Mouse (Mus musculus): Measurements from ENCODE around the gene Tpm3. TPM values are rescaled to one million over a fixed set of nuclear protein-coding genes. Genes with fewer than 3 reads are reported as not detected.
"Not testable (repeated sequence)": the region's sequence is repeated elsewhere in the genome, so short reads cannot be mapped to it uniquely, and the experiment has no call there.

The Tpm3 gene
- polyA plus RNA-seq, 1 experiment from 2014 or later = 509 TPM

GRCm38 (mm10) chr3:90115526-90115925 lies 43.1 kb downstream of the Tpm3 start:
- no peak for ATAC-seq (ENCODE audit: insufficient read depth, low FRiP score, low TSS enrichment)
- 85% methylated on average over 3 of the region's 3 CpGs for WGBS
- Histone ChIP-seq H3K9me3 (ENCODE audit: control insufficient read depth, low read length) (no peaks in the 10 kb centered on the region), H3K27me3 (ENCODE audit: control insufficient read depth, insufficient read depth, low read length) (no peaks in the 10 kb centered on the region), H3K4me3 (ENCODE audit: low read depth, low read length) (no peak overlapping the region), H3K36me3 (ENCODE audit: control insufficient read depth, insufficient read depth, low read length) (no peaks in the 10 kb centered on the region), H3K27ac (ENCODE audit: low read depth, low read length) (no peak overlapping the region), H3K4me1 (ENCODE audit: control insufficient read depth, insufficient read depth, low read length) (no peaks in the 10 kb centered on the region), H3K4me2 (ENCODE audit: low read depth) (no peak overlapping the region), H3K9ac (ENCODE audit: low read length) (no peak overlapping the region)
- no peak for DNase-seq (ENCODE audit: low spot score)

GRCm38 (mm10) chr3:90118132-90118790 lies 45.8 kb downstream of the Tpm3 start:
- no peaks in the 10 kb centered on the region for H3K27me3 ChIP-seq (ENCODE audit: control insufficient read depth, insufficient read depth, low read length)
- ATAC-seq (ENCODE audit: insufficient read depth, low FRiP score, low TSS enrichment) (no peak), DNase-seq (ENCODE audit: low spot score) (no peak)
- 91% methylated on average over 13 of the region's 13 CpGs for WGBS
- H3K9me3 ChIP-seq (ENCODE audit: control insufficient read depth, low read length) = no peaks in the 10 kb centered on the region
- H3K4me3 ChIP-seq (ENCODE audit: low read depth, low read length) = no peak overlapping the region
- no peak overlapping the region for H3K27ac ChIP-seq (ENCODE audit: low read depth, low read length)
- no peak overlapping the region for H3K4me2 ChIP-seq (ENCODE audit: low read depth)
- no peak overlapping the region for H3K9ac ChIP-seq (ENCODE audit: low read length)
- H3K4me1 ChIP-seq (ENCODE audit: control insufficient read depth, insufficient read depth, low read length) = no peaks in the 10 kb centered on the region
- no peaks in the 10 kb centered on the region for H3K36me3 ChIP-seq (ENCODE audit: control insufficient read depth, insufficient read depth, low read length)

- H3K27me3 ChIP-seq (ENCODE audit: control insufficient read depth, insufficient read depth, low read length); ATAC-seq (ENCODE audit: insufficient read depth, low FRiP score, low TSS enrichment); H3K36me3 ChIP-seq (ENCODE audit: control insufficient read depth, insufficient read depth, low read length); H3K27ac ChIP-seq (ENCODE audit: low read depth, low read length); H3K4me3 ChIP-seq (ENCODE audit: low read depth, low read length); H3K4me2 ChIP-seq (ENCODE audit: low read depth); H3K4me1 ChIP-seq (ENCODE audit: control insufficient read depth, insufficient read depth, low read length); H3K9me3 ChIP-seq (ENCODE audit: control insufficient read depth, low read length); H3K9ac ChIP-seq (ENCODE audit: low read length); DNase-seq (ENCODE audit: low spot score): not testable (repeated sequence)
- WGBS = 88% methylated on average over 5 of the region's 5 CpGs
Measured at GRCm38 (mm10) chr3:90122036-90122435, 49.6 kb downstream of the Tpm3 start.

GRCm38 (mm10) chr3:90125710-90126109 lies 53.3 kb downstream of the Tpm3 start:
- no peak overlapping the region for H3K4me2 ChIP-seq (ENCODE audit: low read depth)
- no peaks in the 10 kb centered on the region for H3K9me3 ChIP-seq (ENCODE audit: control insufficient read depth, low read length)
- H3K27ac ChIP-seq (ENCODE audit: low read depth, low read length) = no peak overlapping the region
- no peaks in the 10 kb centered on the region for H3K4me1 ChIP-seq (ENCODE audit: control insufficient read depth, insufficient read depth, low read length)
- WGBS = 83% methylated on average over 5 of the region's 5 CpGs
- no peaks in the 10 kb centered on the region for H3K36me3 ChIP-seq (ENCODE audit: control insufficient read depth, insufficient read depth, low read length)
- no peaks in the 10 kb centered on the region for H3K27me3 ChIP-seq (ENCODE audit: control insufficient read depth, insufficient read depth, low read length)
- DNase-seq (ENCODE audit: low spot score) = no peak
- H3K4me3 ChIP-seq (ENCODE audit: low read depth, low read length) = no peak overlapping the region
- ATAC-seq (ENCODE audit: insufficient read depth, low FRiP score, low TSS enrichment) = no peak
- no peak overlapping the region for H3K9ac ChIP-seq (ENCODE audit: low read length)

- no peak for DNase-seq (ENCODE audit: low spot score)
- no peaks in the 10 kb centered on the region for H3K4me1 ChIP-seq (ENCODE audit: control insufficient read depth, insufficient read depth, low read length)
Measured at GRCm38 (mm10) chr3:90127881-90128280, 55.4 kb downstream of the Tpm3 start.

GRCm38 (mm10) chr3:90132745-90133144 lies 60.3 kb downstream of the Tpm3 start:
- Histone ChIP-seq H3K27ac (ENCODE audit: low read depth, low read length) (no peak overlapping the region), H3K4me1 (ENCODE audit: control insufficient read depth, insufficient read depth, low read length) (no peaks in the 10 kb centered on the region; the same call in 1 of the 2 replicates), H3K36me3 (ENCODE audit: control insufficient read depth, insufficient read depth, low read length) (no peaks in the 10 kb centered on the region), H3K4me2 (ENCODE audit: low read depth) (no peak overlapping the region), H3K9me3 (ENCODE audit: control insufficient read depth, low read length) (no peaks in the 10 kb centered on the region), H3K4me3 (ENCODE audit: low read depth, low read length) (no peak overlapping the region), H3K9ac (ENCODE audit: low read length) (no peak overlapping the region), H3K27me3 (ENCODE audit: control insufficient read depth, insufficient read depth, low read length) (no peaks in the 10 kb centered on the region)
- DNase-seq (ENCODE audit: low spot score) (no peak), ATAC-seq (ENCODE audit: insufficient read depth, low FRiP score, low TSS enrichment) (no peak)
- 82% methylated on average over 3 of the region's 3 CpGs for WGBS

More at GRCm38 (mm10) chr3:90127881-90128280, 55.4 kb downstream of the Tpm3 start:
- Histone ChIP-seq H3K9me3 (ENCODE audit: control insufficient read depth, low read length) (no peaks in the 10 kb centered on the region), H3K27ac (ENCODE audit: low read depth, low read length) (no peak overlapping the region), H3K4me3 (ENCODE audit: low read depth, low read length) (no peak overlapping the region), H3K36me3 (ENCODE audit: control insufficient read depth, insufficient read depth, low read length) (no peaks in the 10 kb centered on the region), H3K27me3 (ENCODE audit: control insufficient read depth, insufficient read depth, low read length) (no peaks in the 10 kb centered on the region), H3K4me2 (ENCODE audit: low read depth) (no peak overlapping the region), H3K9ac (ENCODE audit: low read length) (no peak overlapping the region)
- 89% methylated on average over 6 of the region's 6 CpGs for WGBS
- ATAC-seq (ENCODE audit: insufficient read depth, low FRiP score, low TSS enrichment) = no peak

- ATAC-seq (ENCODE audit: insufficient read depth, low FRiP score, low TSS enrichment) (no peak), DNase-seq (ENCODE audit: low spot score) (no peak)
- no peaks in the 10 kb centered on the region for H3K36me3 ChIP-seq (ENCODE audit: control insufficient read depth, insufficient read depth, low read length)
- H3K4me1 ChIP-seq (ENCODE audit: control insufficient read depth, insufficient read depth, low read length) = no peaks in the 10 kb centered on the region; the same call in 1 of the 2 replicates
- H3K9me3 ChIP-seq (ENCODE audit: control insufficient read depth, low read length) = no peaks in the 10 kb centered on the region
- H3K27me3 ChIP-seq (ENCODE audit: control insufficient read depth, insufficient read depth, low read length) = no peaks in the 10 kb centered on the region
- no peak overlapping the region for H3K4me3 ChIP-seq (ENCODE audit: low read depth, low read length)
- H3K9ac ChIP-seq (ENCODE audit: low read length) = no peak overlapping the region
- H3K4me2 ChIP-seq (ENCODE audit: low read depth) = no peak overlapping the region
- H3K27ac ChIP-seq (ENCODE audit: low read depth, low read length) = no peak overlapping the region
- 86% methylated on average over 1 of the region's 1 CpGs for WGBS
Measured at GRCm38 (mm10) chr3:90133331-90133730, 60.9 kb downstream of the Tpm3 start.

GRCm38 (mm10) chr3:90134483-90134882 lies 62.0 kb downstream of the Tpm3 start:
- DNase-seq (ENCODE audit: low spot score) (no peak), ATAC-seq (ENCODE audit: insufficient read depth, low FRiP score, low TSS enrichment) (no peak)
- no peak overlapping the region for H3K27ac ChIP-seq (ENCODE audit: low read depth, low read length)
- no peaks in the 10 kb centered on the region; the same call in 1 of the 2 replicates for H3K4me1 ChIP-seq (ENCODE audit: control insufficient read depth, insufficient read depth, low read length)
- 21% methylated on average over 3 of the region's 3 CpGs for WGBS
- H3K9ac ChIP-seq (ENCODE audit: low read length) = no peak overlapping the region
- H3K4me3 ChIP-seq (ENCODE audit: low read depth, low read length) = no peak overlapping the region
- H3K9me3 ChIP-seq (ENCODE audit: control insufficient read depth, low read length) = no peaks in the 10 kb centered on the region
- H3K4me2 ChIP-seq (ENCODE audit: low read depth) = no peak overlapping the region
- no peaks in the 10 kb centered on the region for H3K36me3 ChIP-seq (ENCODE audit: control insufficient read depth, insufficient read depth, low read length)
- H3K27me3 ChIP-seq (ENCODE audit: control insufficient read depth, insufficient read depth, low read length) = no peaks in the 10 kb centered on the region

- no peak for ATAC-seq (ENCODE audit: insufficient read depth, low FRiP score, low TSS enrichment)
- DNase-seq (ENCODE audit: low spot score) = no peak
- Histone ChIP-seq H3K4me2 (ENCODE audit: low read depth) (no peak overlapping the region), H3K4me3 (ENCODE audit: low read depth, low read length) (no peak overlapping the region), H3K27me3 (ENCODE audit: control insufficient read depth, insufficient read depth, low read length) (no peaks in the 10 kb centered on the region), H3K36me3 (ENCODE audit: control insufficient read depth, insufficient read depth, low read length) (no peaks in the 10 kb centered on the region), H3K27ac (ENCODE audit: low read depth, low read length) (no peak overlapping the region), H3K9me3 (ENCODE audit: control insufficient read depth, low read length) (no peaks in the 10 kb centered on the region), H3K9ac (ENCODE audit: low read length) (no peak overlapping the region), H3K4me1 (ENCODE audit: control insufficient read depth, insufficient read depth, low read length) (no peaks in the 10 kb centered on the region; the same call in 1 of the 2 replicates)
- 77% methylated on average over 5 of the region's 5 CpGs for WGBS
Measured at GRCm38 (mm10) chr3:90134993-90135392, 62.5 kb downstream of the Tpm3 start.

All from neural tube, embryonic 11.5 days (tissue).